Mouse (Mus musculus) spleen, adult 2 months (tissue): ENCODE data around the gene Creb5.

Source experiments
- CTCF ChIP-seq: fragments of 200-500 bp; IDR thresholded peaks from 2 replicates; pipeline ENCODE4 v1.5.1; 2011; ENCODE audit warnings: mild to moderate bottlenecking, inconsistent platforms; ENCODE audit not compliant: insufficient read depth, insufficient read length, insufficient replicate concordance; ENCODE audit errors: extremely low read depth
- POLR2A ChIP-seq: fragments of 200-500 bp; IDR thresholded peaks from 2 replicates; pipeline ENCODE4 v1.6.1; 2011; ENCODE audit warnings: low read depth, low read length, inconsistent platforms

DNA sequence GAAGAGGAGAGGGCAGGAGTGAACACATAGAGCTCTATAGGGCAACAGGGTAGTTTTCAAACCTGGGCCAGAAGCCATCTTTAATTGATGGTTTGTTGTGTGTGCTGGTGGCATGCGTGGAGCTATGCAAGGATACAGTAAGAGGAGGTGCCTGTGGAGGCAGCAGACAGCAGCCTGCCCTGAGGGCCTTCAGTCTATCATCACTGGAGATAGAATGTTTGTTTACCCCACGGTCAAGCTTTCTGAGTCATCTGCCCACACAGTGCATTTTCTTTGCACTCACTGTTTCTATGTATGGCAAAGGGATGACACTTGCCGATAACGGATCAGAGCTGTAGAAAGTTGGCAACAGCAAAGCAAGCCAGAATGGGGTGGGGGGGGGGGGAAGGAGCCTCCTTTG lies 435.6 kb downstream of the Creb5 start:
- no peak for TF ChIP-seq CTCF
- TF ChIP-seq POLR2A: no peak
